Mouse (Mus musculus): ENCODE data around the gene Tbc1d22a.

Tbc1d22a gene

GRCm38 (mm10) chr15:86234517-86235441 lies 20.5 kb downstream of the Tbc1d22a start:
- DNase-seq (ENCODE audit: low spot score in 2 of 2) = no peak

GRCm38 (mm10) chr15:86236252-86236651 lies 22.0 kb downstream of the Tbc1d22a start:
- DNase-seq (ENCODE audit: low spot score in 2 of 2) = peak in 1 of 2 experiments; percentile 57

- no peak for DNase-seq (ENCODE audit: low spot score in 2 of 2)
These were observed 23.8 kb downstream of the Tbc1d22a start for GRCm38 (mm10) chr15:86238076-86238475.

- no peak for DNase-seq (ENCODE audit: low spot score in 2 of 2)
These were observed 24.8 kb downstream of the Tbc1d22a start for GRCm38 (mm10) chr15:86239068-86239467.

GRCm38 (mm10) chr15:86239801-86240200 lies 25.5 kb downstream of the Tbc1d22a start:
- peak; percentile 72 to 83 for DNase-seq (ENCODE audit: low spot score in 2 of 2)

GRCm38 (mm10) chr15:86243708-86244107 lies 29.4 kb downstream of the Tbc1d22a start:
- DNase-seq (ENCODE audit: low spot score in 2 of 2) = peak; percentile 55 to 81

GRCm38 (mm10) chr15:86244380-86244779 lies 30.1 kb downstream of the Tbc1d22a start:
- DNase-seq (ENCODE audit: low spot score in 2 of 2) = no peak

- peak in 1 of 2 experiments; percentile 65 for DNase-seq (ENCODE audit: low spot score in 2 of 2)
These were observed 36.0 kb downstream of the Tbc1d22a start for GRCm38 (mm10) chr15:86250269-86250668.

- no peak for DNase-seq (ENCODE audit: low spot score in 2 of 2)
These were observed 37.9 kb downstream of the Tbc1d22a start for GRCm38 (mm10) chr15:86252130-86252529.

GRCm38 (mm10) chr15:86252684-86253083 lies 38.4 kb downstream of the Tbc1d22a start:
- DNase-seq (ENCODE audit: low spot score in 2 of 2) = no peak

GRCm38 (mm10) chr15:86253411-86253810 lies 39.2 kb downstream of the Tbc1d22a start:
- no peak for DNase-seq (ENCODE audit: low spot score in 2 of 2)

- no peak for DNase-seq (ENCODE audit: low spot score in 2 of 2)
These were observed 41.9 kb downstream of the Tbc1d22a start for GRCm38 (mm10) chr15:86256201-86256600.

GRCm38 (mm10) chr15:86256728-86257179 lies 42.5 kb downstream of the Tbc1d22a start:
- no peak for DNase-seq (ENCODE audit: low spot score in 2 of 2)

GRCm38 (mm10) chr15:86257916-86258685 lies 43.8 kb downstream of the Tbc1d22a start:
- no peak for DNase-seq (ENCODE audit: low spot score in 2 of 2)

- DNase-seq (ENCODE audit: low spot score in 2 of 2) = no peak
These were observed 45.0 kb downstream of the Tbc1d22a start for GRCm38 (mm10) chr15:86259233-86259632.

GRCm38 (mm10) chr15:86260111-86260510 lies 45.9 kb downstream of the Tbc1d22a start:
- no peak for DNase-seq (ENCODE audit: low spot score in 2 of 2)

GRCm38 (mm10) chr15:86264389-86264788 lies 50.1 kb downstream of the Tbc1d22a start:
- DNase-seq (ENCODE audit: low spot score in 2 of 2) = no peak

- DNase-seq (ENCODE audit: low spot score in 2 of 2) = no peak
These were observed 50.5 kb downstream of the Tbc1d22a start for GRCm38 (mm10) chr15:86264803-86265202.

- no peak for DNase-seq (ENCODE audit: low spot score in 2 of 2)
These were observed 52.7 kb downstream of the Tbc1d22a start for GRCm38 (mm10) chr15:86266975-86267374.

- no peak for DNase-seq (ENCODE audit: low spot score in 2 of 2)
These were observed 54.3 kb downstream of the Tbc1d22a start for GRCm38 (mm10) chr15:86268526-86268925.

GRCm38 (mm10) chr15:86275754-86276153 lies 61.5 kb downstream of the Tbc1d22a start:
- no peak for DNase-seq (ENCODE audit: low spot score in 2 of 2)

GRCm38 (mm10) chr15:86276538-86277264 lies 62.4 kb downstream of the Tbc1d22a start:
- no peak for DNase-seq (ENCODE audit: low spot score in 2 of 2)
